Mouse (Mus musculus): ENCODE results near the gene Olfr1191-ps1. TPM values are rescaled to one million over a fixed set of nuclear protein-coding genes. Genes with fewer than 3 reads are reported as not detected.
"Not testable (repeated sequence)": the region's sequence is repeated elsewhere in the genome, so short reads cannot be mapped to it uniquely, and the experiment has no call there.

Olfr1191-ps1 gene
- polyA plus RNA-seq (2011; ENCODE audit: insufficient read depth, insufficient read length, low read depth, missing spikeins) = not detected in 2 replicates

DNA sequence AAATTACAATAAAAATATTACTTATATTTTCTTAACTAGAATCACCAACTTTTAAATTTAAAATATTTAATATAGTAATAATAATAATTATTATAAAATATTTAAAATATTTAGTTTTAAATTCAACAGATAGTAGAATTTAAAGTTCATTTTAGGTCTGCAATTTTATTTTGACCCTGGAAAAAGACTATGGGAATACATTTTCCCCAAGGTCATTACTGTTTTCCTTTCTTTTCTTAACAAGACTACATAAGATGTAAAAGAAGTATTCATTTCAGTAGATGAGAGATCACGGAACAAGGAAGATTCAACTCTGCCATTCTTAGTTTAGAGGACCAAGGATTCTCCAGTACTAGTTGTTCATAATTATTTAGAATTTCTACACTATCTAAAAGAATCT lies at the start of gene Olfr1191-ps1:
Gene Olfr1191-ps1, plus strand, starts transcription at position 301 of the 400 bp plus-strand sequence.
- H3K27ac ChIP-seq (ENCODE audit: insufficient read depth, low read length); H3K9ac ChIP-seq (ENCODE audit: low read depth, poor library complexity, severe bottlenecking); H3K4me3 ChIP-seq (ENCODE audit: low read depth, low read length); H3K27me3 ChIP-seq (ENCODE audit: control insufficient read depth, insufficient read depth, low read length, poor library complexity, severe bottlenecking); H3K4me1 ChIP-seq (ENCODE audit: control insufficient read depth, insufficient read depth, low read length); H3K36me3 ChIP-seq (ENCODE audit: control insufficient read depth, insufficient read depth, low read length, poor library complexity, severe bottlenecking); H3K9me3 ChIP-seq (replicated peaks; ENCODE audit: control insufficient read depth, insufficient read depth, low read length, poor library complexity, severe bottlenecking): not testable (repeated sequence)

DNA sequence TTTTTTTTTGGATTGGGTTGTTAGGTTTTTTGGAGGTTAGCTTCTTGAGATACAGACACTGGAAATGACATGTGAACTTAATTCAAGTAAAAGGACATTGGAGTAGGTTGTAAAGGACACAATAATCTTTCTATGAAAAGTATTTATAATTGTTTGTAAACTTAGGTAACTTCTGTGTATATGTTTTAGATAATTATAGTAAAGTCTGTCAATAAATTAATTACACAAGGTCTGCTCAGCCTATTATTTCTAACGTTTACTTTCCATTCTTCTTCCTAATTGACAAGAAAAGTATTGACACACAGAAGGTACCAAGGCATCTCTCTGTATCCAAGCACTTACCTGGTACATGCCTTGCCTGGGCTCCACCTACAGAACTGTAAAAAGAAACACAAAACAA lies 7.9 kb downstream of the Olfr1191-ps1 start, which contains the start of gene Olfr1192-ps1:
Gene Olfr1192-ps1, plus strand, starts transcription at position 301 of the 400 bp plus-strand sequence.
- TF ChIP-seq POLR2A (IDR thresholded peaks at IDR 0.05; ENCODE audit: insufficient read depth, low read length) (no peak), EP300 (IDR thresholded peaks at IDR 0.05; ENCODE audit: insufficient read depth, low read depth, low read length) (no peak), CTCF (IDR thresholded peaks at IDR 0.05; ENCODE audit: low read depth, low read length) (no peak)
- Histone ChIP-seq H3K9me3 (replicated peaks; ENCODE audit: control insufficient read depth, insufficient read depth, low read length, poor library complexity, severe bottlenecking) (no peaks in the 10 kb centered on the region), H3K9ac (ENCODE audit: low read depth, poor library complexity, severe bottlenecking) (no peak within 1 kb of the TSS), H3K27ac (ENCODE audit: insufficient read depth, low read length) (no peak within 1 kb of the TSS), H3K36me3 (ENCODE audit: control insufficient read depth, insufficient read depth, low read length, poor library complexity, severe bottlenecking) (no peaks in the 10 kb centered on the region), H3K27me3 (ENCODE audit: control insufficient read depth, insufficient read depth, low read length, poor library complexity, severe bottlenecking) (no peaks in the 10 kb centered on the region), H3K4me1 (ENCODE audit: control insufficient read depth, insufficient read depth, low read length) (no peaks in the 10 kb centered on the region), H3K4me3 (ENCODE audit: low read depth, low read length) (no peak within 1 kb of the TSS)

DNA sequence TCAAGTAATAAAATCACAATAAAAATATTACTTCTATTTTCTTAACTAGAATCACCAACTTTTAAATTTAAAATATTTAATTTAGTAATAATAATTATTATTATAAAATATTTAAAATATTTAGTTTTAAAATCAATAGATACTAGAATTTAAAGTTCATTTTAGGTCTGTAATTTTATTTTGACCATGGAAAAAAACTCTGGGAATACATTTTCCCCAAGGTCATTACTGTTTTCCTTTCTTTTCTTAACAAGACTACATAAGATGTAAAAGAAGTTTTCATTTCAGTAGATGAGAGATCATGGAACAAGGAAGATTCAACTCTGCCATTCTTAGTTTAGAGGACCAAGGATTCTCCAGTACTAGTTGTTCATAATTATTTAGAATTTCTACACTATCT lies 35.0 kb downstream of the Olfr1191-ps1 start, which contains the start of gene Olfr1193:
Gene Olfr1193, plus strand, starts transcription at position 301 of the 400 bp plus-strand sequence.
- H3K4me1 ChIP-seq (ENCODE audit: control insufficient read depth, insufficient read depth, low read length); H3K27me3 ChIP-seq (ENCODE audit: control insufficient read depth, insufficient read depth, low read length, poor library complexity, severe bottlenecking); H3K9me3 ChIP-seq (replicated peaks; ENCODE audit: control insufficient read depth, insufficient read depth, low read length, poor library complexity, severe bottlenecking); H3K36me3 ChIP-seq (ENCODE audit: control insufficient read depth, insufficient read depth, low read length, poor library complexity, severe bottlenecking); H3K9ac ChIP-seq (ENCODE audit: low read depth, poor library complexity, severe bottlenecking); H3K27ac ChIP-seq (ENCODE audit: insufficient read depth, low read length); H3K4me3 ChIP-seq (ENCODE audit: low read depth, low read length): not testable (repeated sequence)

DNA sequence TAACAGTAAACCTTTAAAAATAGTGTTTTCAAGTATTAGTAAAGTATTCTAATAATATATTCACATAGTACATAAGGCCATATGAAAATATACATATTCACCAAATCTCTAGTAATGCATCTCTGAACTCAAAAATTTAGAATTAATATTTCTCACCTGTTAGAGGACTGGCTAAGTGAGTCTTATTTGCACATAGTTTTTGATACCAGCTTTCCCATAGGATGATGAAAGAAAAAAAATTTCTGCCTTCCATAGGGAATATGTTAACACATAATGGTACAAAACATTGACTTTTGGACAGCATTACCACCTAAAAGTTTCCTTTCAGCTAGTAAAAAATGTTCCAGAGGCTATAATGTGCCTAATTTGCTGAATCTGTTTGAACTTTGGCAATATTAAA lies 48.7 kb downstream of the Olfr1191-ps1 start, which contains the start of gene Olfr1195:
Gene Olfr1195, minus strand, starts transcription at position 101 of the 400 bp plus-strand sequence.
- Histone ChIP-seq H3K9me3 (replicated peaks; ENCODE audit: control insufficient read depth, insufficient read depth, low read length, poor library complexity, severe bottlenecking) (no peaks in the 10 kb centered on the region), H3K4me1 (ENCODE audit: control insufficient read depth, insufficient read depth, low read length) (no peaks in the 10 kb centered on the region), H3K27ac (ENCODE audit: insufficient read depth, low read length) (no peak within 1 kb of the TSS), H3K4me3 (ENCODE audit: low read depth, low read length) (no peak within 1 kb of the TSS), H3K9ac (ENCODE audit: low read depth, poor library complexity, severe bottlenecking) (no peak within 1 kb of the TSS), H3K27me3 (ENCODE audit: control insufficient read depth, insufficient read depth, low read length, poor library complexity, severe bottlenecking) (no peaks in the 10 kb centered on the region), H3K36me3 (ENCODE audit: control insufficient read depth, insufficient read depth, low read length, poor library complexity, severe bottlenecking) (no peaks in the 10 kb centered on the region)
- TF ChIP-seq POLR2A (IDR thresholded peaks at IDR 0.05; ENCODE audit: insufficient read depth, low read length) = no peak
- TF ChIP-seq EP300 (IDR thresholded peaks at IDR 0.05; ENCODE audit: insufficient read depth, low read depth, low read length) = no peak
- TF ChIP-seq CTCF (IDR thresholded peaks at IDR 0.05; ENCODE audit: low read depth, low read length) = no peak

Other genes starting within 250 kb of the Olfr1191-ps1 start
- gene Olfr1179, start 234.1 kb upstream of the Olfr1191-ps1 start, polyA plus RNA-seq (2011; ENCODE audit: insufficient read depth, insufficient read length, low read depth, missing spikeins) = not detected in 2 replicates
- gene Olfr1180, start 221.4 kb upstream of the Olfr1191-ps1 start, polyA plus RNA-seq (2011; ENCODE audit: insufficient read depth, insufficient read length, low read depth, missing spikeins) = not detected in 2 replicates
- gene Olfr1181, start 214.4 kb upstream of the Olfr1191-ps1 start, polyA plus RNA-seq (2011; ENCODE audit: insufficient read depth, insufficient read length, low read depth, missing spikeins) = not detected in 2 replicates
- gene Gm13757, start 191.4 kb upstream of the Olfr1191-ps1 start, polyA plus RNA-seq (2011; ENCODE audit: insufficient read depth, insufficient read length, low read depth, missing spikeins) = not detected in 2 replicates
- gene Olfr1183, start 185.7 kb upstream of the Olfr1191-ps1 start, polyA plus RNA-seq (2011; ENCODE audit: insufficient read depth, insufficient read length, low read depth, missing spikeins) = not detected in 2 replicates
- not detected in 2 replicates for gene Olfr1184, start 156.9 kb upstream of the Olfr1191-ps1 start, polyA plus RNA-seq (2011; ENCODE audit: insufficient read depth, insufficient read length, low read depth, missing spikeins)
- not detected in 2 replicates for gene Olfr1185-ps1, start 147.2 kb upstream of the Olfr1191-ps1 start, polyA plus RNA-seq (2011; ENCODE audit: insufficient read depth, insufficient read length, low read depth, missing spikeins)
- gene Olfr1186, start 122.0 kb upstream of the Olfr1191-ps1 start, polyA plus RNA-seq (2011; ENCODE audit: insufficient read depth, insufficient read length, low read depth, missing spikeins) = not detected in 2 replicates
- gene Olfr1188, start 83.6 kb upstream of the Olfr1191-ps1 start, polyA plus RNA-seq (2011; ENCODE audit: insufficient read depth, insufficient read length, low read depth, missing spikeins) = not detected in 2 replicates
- gene Olfr1189, start 54.1 kb upstream of the Olfr1191-ps1 start, polyA plus RNA-seq (2011; ENCODE audit: insufficient read depth, insufficient read length, low read depth, missing spikeins) = not detected in 2 replicates
- gene Olfr1192-ps1, start 8.0 kb downstream of the Olfr1191-ps1 start, polyA plus RNA-seq (2011; ENCODE audit: insufficient read depth, insufficient read length, low read depth, missing spikeins) = 0.12 TPM in 1 of 2 replicates, not detected in the other
- gene Olfr1193, start 35.1 kb downstream of the Olfr1191-ps1 start, polyA plus RNA-seq (2011; ENCODE audit: insufficient read depth, insufficient read length, low read depth, missing spikeins) = not detected in 2 replicates
- gene Olfr1195, start 48.6 kb downstream of the Olfr1191-ps1 start, polyA plus RNA-seq (2011; ENCODE audit: insufficient read depth, insufficient read length, low read depth, missing spikeins) = not detected in 2 replicates
- gene Olfr1196, start 64.1 kb downstream of the Olfr1191-ps1 start, polyA plus RNA-seq (2011; ENCODE audit: insufficient read depth, insufficient read length, low read depth, missing spikeins) = not detected in 2 replicates
- gene Olfr1197, start 91.8 kb downstream of the Olfr1191-ps1 start, polyA plus RNA-seq (2011; ENCODE audit: insufficient read depth, insufficient read length, low read depth, missing spikeins) = not detected in 2 replicates
- gene Olfr1198, start 110.8 kb downstream of the Olfr1191-ps1 start, polyA plus RNA-seq (2011; ENCODE audit: insufficient read depth, insufficient read length, low read depth, missing spikeins) = 0.25 and 0.43 TPM in 2 replicates
- 0.52 TPM in 1 of 2 replicates, not detected in the other for gene Olfr1199, start 119.9 kb downstream of the Olfr1191-ps1 start, polyA plus RNA-seq (2011; ENCODE audit: insufficient read depth, insufficient read length, low read depth, missing spikeins)
- not detected in 2 replicates for gene Olfr1200, start 129.9 kb downstream of the Olfr1191-ps1 start, polyA plus RNA-seq (2011; ENCODE audit: insufficient read depth, insufficient read length, low read depth, missing spikeins)
- not detected in 2 replicates for gene Olfr1201, start 152.5 kb downstream of the Olfr1191-ps1 start, polyA plus RNA-seq (2011; ENCODE audit: insufficient read depth, insufficient read length, low read depth, missing spikeins)
- not detected in 2 replicates for gene Olfr1202, start 174.0 kb downstream of the Olfr1191-ps1 start, polyA plus RNA-seq (2011; ENCODE audit: insufficient read depth, insufficient read length, low read depth, missing spikeins)
- gene Olfr1205, start 189.2 kb downstream of the Olfr1191-ps1 start, polyA plus RNA-seq (2011; ENCODE audit: insufficient read depth, insufficient read length, low read depth, missing spikeins) = not detected in 2 replicates
- gene Olfr1204, start 208.8 kb downstream of the Olfr1191-ps1 start, polyA plus RNA-seq (2011; ENCODE audit: insufficient read depth, insufficient read length, low read depth, missing spikeins) = not detected in 2 replicates
- not detected in 2 replicates for gene Olfr1206, start 222.7 kb downstream of the Olfr1191-ps1 start, polyA plus RNA-seq (2011; ENCODE audit: insufficient read depth, insufficient read length, low read depth, missing spikeins)

Data from ES-Bruce4 (cell line).